Mouse (Mus musculus): ENCODE data around the gene Ptchd1. TPM values are rescaled to one million over a fixed set of nuclear protein-coding genes. Genes with fewer than 3 reads are reported as not detected.

The Ptchd1 gene
- total RNA-seq, 1 experiment from 2014 or later = not detected

Other genes starting within 250 kb of the Ptchd1 start
- not detected in 2 replicates for gene Gm15155, start 927 bp upstream of the Ptchd1 start, total RNA-seq (2017)